Mouse (Mus musculus): ENCODE measurements around the gene Gm17555.
"Not testable (repeated sequence)": the region's sequence is repeated elsewhere in the genome, so short reads cannot be mapped to it uniquely, and the experiment has no call there.

Gene Gm17555

GRCm38 (mm10) chr2:126214800-126215199 lies at the start of gene Gm17555:
Gene Gm17555 (plus strand): TSS chr2:126215100.
- DNase-seq (ENCODE audit: low read depth, low spot score) = not testable (repeated sequence)

DNA sequence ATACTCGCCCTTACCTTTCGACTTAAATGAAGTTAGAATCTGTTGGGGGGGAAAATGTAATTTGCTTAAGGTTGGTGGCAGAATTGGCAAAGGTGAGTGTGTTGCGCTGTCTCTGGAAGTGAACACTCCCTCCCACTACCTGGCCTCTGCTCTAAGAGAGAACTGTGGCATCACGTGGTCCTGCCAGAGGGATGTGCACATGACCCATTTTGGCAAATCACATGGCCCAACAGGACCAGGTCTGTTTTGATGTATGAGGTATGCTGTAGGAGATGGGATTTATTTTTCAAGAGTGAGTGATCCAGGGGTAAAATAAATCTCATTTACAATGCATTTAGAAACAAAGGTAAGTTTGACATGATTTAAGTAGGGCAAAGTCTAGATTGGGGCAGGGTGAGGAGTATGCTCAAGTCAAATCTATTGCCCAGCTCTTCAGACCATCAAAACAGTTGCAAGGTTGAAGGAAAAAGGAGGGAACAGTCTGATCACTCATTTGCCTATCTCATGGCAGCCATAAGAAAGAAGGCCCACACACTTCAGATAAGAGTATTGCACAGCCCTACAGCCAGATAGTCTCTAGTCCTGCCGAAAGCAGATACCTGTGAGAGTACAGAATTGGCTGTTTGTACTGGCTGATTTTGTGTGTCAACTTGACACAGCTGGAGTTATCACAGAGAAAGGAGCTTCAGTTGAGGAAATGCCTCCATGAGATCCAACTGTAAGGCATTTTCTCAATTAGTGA lies 49.5 kb upstream of the Gm17555 start:
- DNase-seq (ENCODE audit: low read depth, low spot score) = no peak

DNA sequence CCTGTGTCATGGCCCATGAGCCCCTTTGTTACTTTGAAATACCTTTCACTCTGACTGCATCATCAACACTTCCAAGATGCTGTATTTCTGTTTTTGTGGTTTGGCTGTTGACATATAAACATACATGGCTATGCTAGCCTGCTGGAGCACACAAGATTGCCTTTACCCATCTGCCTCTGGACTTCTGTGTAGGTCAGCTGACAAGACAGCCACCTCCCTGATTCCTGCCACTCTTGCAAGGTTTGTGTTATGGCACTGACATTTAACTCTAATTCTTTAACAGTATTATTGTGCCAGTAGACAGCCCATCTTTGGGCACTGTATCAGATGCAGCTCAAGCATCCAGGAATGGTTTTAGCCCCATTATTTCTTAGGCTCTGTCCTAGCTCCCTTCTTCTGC lies 48.6 kb upstream of the Gm17555 start:
- no peak for DNase-seq (ENCODE audit: low read depth, low spot score)

GRCm38 (mm10) chr2:126166848-126167617 lies 47.9 kb upstream of the Gm17555 start:
- no peak for DNase-seq (ENCODE audit: low read depth, low spot score)

DNA sequence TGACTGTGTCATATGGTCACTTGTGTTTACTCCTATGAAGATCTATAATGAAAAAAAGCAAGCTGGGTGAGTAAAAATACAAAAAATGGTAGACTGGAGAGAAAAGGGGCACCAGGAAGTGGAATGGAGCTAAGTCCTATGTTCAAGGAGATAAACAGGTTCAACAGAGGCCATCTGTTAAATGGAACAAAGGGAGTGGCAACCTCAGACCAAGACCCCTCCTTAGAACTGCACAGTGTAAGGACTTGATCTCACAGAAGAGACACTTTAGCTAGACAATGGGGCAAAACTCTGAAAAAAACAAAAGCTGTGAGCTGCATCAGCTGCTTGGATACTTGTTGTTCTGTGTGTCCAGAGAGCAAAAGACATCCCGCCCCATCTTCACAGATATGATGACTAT lies 43.5 kb upstream of the Gm17555 start:
- DNase-seq (ENCODE audit: low read depth, low spot score) = no peak

DNA sequence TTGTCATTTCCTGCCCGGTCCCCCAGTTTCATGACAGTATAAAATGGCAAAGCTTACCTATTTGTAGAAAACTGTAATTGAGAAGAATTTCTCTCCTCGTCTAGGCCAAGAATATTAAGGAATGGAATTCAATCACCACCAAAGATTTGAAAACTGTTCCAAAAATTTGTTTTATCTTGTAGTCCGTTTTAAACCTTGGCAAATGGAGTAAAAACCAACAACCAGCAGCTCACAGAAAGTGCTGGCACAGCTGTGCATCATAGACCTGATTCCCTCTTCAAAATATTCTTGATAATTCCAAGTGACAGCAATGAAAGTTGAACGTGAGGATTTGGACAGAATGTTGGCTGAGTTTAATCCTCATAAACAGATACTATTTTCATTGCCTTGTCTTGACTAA lies 23.6 kb upstream of the Gm17555 start:
- no peak for DNase-seq (ENCODE audit: low read depth, low spot score)

- no peak for DNase-seq (ENCODE audit: low read depth, low spot score)
Measured at GRCm38 (mm10) chr2:126192129-126192528, 22.8 kb upstream of the Gm17555 start.

DNA sequence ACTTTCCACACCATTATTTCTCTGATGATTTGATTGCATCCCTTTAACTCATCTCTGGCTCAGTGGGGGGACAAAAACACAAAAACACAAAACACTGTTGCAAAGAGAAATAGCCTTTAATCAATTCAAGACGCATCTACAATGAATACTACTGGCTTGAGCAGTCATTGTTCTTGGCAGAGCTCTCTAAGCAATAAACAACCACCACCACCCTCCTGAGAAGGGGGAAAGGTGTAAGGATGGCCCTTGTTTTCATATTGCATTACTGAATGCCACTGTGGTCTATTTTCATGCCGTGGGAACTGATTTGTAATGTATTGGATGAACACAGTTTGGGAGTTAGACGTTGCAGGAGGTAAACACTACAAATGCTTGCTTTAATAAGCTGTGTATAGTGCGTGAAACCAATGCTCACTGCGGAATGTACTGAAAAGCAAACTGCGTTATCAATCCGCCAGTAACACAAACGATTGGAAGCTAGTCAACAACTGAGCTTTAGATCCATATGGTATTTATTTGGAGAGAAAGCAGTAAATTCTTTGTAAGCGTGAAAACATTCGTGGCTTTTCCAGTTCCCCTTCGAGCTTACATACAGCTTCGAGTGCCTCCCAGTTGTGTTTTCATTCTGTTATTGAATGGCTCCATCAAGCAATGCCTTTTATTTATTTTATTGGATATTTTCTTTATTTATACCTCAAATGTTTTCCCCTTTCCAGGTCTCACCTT lies 19.1 kb upstream of the Gm17555 start:
- no peak for DNase-seq (ENCODE audit: low read depth, low spot score)

GRCm38 (mm10) chr2:126198971-126199370 lies 15.9 kb upstream of the Gm17555 start:
- no peak for DNase-seq (ENCODE audit: low read depth, low spot score)

- DNase-seq (ENCODE audit: low read depth, low spot score) = no peak
Measured at GRCm38 (mm10) chr2:126211011-126211680, 3.8 kb upstream of the Gm17555 start.

DNA sequence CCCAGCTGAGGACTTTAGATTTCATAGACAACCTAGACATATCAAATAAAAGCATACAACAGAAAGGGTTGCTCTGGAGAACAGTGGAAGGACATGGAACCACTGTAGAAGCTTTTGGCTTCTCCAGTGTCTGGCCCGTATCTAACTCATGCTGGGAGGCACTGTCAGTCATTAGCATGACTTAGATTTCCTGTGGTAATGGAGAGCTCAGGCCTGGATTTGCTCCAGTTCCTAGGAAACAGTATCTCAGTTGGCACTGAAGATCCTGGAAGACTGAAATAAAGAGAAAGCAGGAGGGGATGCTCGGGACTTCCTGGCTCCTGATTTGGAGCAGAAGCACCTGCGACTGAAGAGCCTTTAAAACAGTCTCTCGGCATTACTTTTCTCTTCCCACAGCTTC lies 12.7 kb downstream of the Gm17555 start:
- DNase-seq (ENCODE audit: low read depth, low spot score) = no peak

DNA sequence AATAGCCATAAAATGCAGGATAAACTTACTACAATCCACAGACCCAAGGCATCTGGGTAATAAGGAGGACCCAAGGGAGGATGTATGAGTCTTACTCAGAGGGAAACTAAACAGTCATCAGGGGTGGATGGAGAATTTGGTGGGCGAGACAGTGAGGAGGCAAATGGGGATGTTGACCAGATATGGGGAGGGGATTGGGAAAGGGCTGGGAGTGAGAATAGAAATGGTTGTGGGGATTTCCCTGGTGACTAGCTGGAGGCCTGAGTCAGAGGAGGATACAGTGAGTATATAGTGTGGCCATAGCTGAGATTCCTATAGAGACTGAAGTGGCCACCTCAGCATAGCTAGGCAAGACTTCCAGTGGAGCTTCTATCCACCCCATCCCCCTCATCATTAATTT lies 16.8 kb downstream of the Gm17555 start:
- DNase-seq (ENCODE audit: low read depth, low spot score) = peak; percentile 62

DNA sequence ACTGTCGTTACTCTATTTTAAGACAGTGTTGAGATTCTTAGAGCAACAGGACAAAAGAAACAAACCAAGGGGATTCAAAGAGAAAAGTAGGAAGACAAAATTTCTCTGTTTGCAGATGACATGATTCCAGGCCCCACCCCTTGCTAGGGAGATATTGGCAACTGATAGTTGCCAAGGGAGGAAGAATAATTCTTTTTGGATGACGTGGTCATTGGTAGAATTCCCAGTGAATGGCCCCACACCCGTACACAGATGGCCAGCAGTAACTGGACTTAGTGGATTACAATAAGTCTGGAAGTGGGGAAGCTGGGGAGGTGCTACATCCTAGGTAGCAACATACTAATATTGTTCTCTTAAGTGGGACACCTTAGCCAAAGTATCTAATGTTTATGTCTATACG lies 22.0 kb downstream of the Gm17555 start:
- peak; percentile 94 for DNase-seq (ENCODE audit: low read depth, low spot score)

DNA sequence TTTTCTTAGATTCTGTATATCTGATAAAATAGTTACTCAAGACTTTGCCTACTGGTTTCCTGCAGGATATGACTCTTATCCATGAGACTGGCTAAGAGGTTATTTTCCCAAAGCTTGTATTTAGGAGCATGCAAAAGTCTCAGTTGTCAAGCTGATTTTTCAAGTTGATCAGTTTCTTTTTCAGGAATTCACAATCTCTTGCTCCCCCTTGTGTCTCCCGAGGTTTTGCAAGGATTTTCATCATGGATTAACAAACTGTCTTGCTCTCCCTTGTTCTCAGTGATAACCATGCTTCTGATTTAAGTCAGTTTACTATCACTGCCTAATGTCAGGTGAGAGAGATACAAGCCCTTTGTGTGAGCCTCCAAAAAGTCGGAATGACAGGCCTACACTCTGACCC lies 30.5 kb downstream of the Gm17555 start:
- DNase-seq (ENCODE audit: low read depth, low spot score) = peak; percentile 72

- DNase-seq (ENCODE audit: low read depth, low spot score) = no peak
Measured at GRCm38 (mm10) chr2:126248536-126248935, 33.6 kb downstream of the Gm17555 start.

- no peak for DNase-seq (ENCODE audit: low read depth, low spot score)
Measured at GRCm38 (mm10) chr2:126252211-126252610, 37.3 kb downstream of the Gm17555 start.
